In the genomic region with DNA sequence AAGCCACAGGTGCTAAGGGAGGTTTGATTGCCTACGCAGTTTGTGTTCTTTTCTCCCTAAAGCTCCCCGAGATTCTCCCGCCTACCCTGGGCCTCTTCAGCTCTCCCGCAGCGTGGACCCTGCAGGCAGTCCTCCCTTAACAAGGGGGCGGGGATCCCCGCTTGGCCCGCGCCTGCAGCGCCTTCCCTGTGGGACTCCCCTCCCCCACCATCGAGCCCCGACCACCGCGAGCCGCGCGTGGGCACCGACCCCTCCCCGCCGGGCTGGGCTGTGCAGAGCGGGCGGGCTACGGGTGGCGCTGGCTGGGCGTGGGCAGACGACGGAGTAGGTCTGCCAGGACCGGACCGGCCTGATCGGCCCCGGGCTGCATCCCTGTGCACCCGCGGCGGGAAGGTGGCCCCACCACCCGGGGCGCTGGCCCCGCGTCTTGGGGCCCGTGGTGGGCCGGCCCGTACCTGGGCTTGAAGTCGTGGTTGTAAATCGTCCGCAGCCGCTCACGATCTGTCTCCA, we compare ENCODE assay signal across 8 mouse cellular contexts. TPM values are rescaled to one million over a fixed set of nuclear protein-coding genes. Genes with fewer than 3 reads are reported as not detected.
DNase-seq lines count a peak whose midpoint lies in the region; ATAC-seq and TF ChIP-seq lines count a peak whose summit lies in the region.

No protein-coding gene starts in this region.

- peak overlapping the region; percentile 82 for H3K4me2 ChIP-seq in embryonic facial prominence, embryonic 13.5 days
- H3K4me2 ChIP-seq in kidney, embryonic 14.5 days (replicated peaks; ENCODE audit: low read depth, low read length): peak overlapping the region; percentile 53
- peak overlapping the region; percentile 71 for H3K4me2 ChIP-seq in liver, embryonic 14.5 days (ENCODE audit: low read depth)
- H3K4me2 ChIP-seq in stomach, embryonic 15.5 days: peak overlapping the region; percentile 55

- no peaks in the 10 kb centered on the region for H3K27me3 ChIP-seq in embryonic facial prominence, embryonic 13.5 days
- H3K27me3 ChIP-seq in heart, embryonic 10.5 days (ENCODE audit: insufficient read depth, poor library complexity, severe bottlenecking): no peaks in the 10 kb centered on the region
- H3K27me3 ChIP-seq in kidney, embryonic 14.5 days (ENCODE audit: control insufficient read depth, insufficient read depth, low read length): no peaks in the 10 kb centered on the region
- H3K27me3 ChIP-seq in liver, embryonic 14.5 days (ENCODE audit: control insufficient read depth, insufficient read depth, low read length): no peaks in the 10 kb centered on the region
- H3K27me3 ChIP-seq in stomach, embryonic 15.5 days (replicated peaks): no peaks in the 10 kb centered on the region

- peak overlapping the region; percentile 79 for H3K4me3 ChIP-seq in embryonic facial prominence, embryonic 13.5 days
- H3K4me3 ChIP-seq in heart, embryonic 10.5 days: peak overlapping the region; percentile 98
- H3K4me3 ChIP-seq in kidney, embryonic 14.5 days (ENCODE audit: low read length): peak overlapping the region; percentile 53
- H3K4me3 ChIP-seq in liver, embryonic 14.5 days (ENCODE audit: insufficient read depth in 1 of 2, low read depth in 2 of 2, low read length in 2 of 2): peak overlapping the region; percentile 88 to 92
- H3K4me3 ChIP-seq in stomach, embryonic 15.5 days (replicated peaks): peak overlapping the region; percentile 91

- WGBS in embryonic facial prominence, embryonic 13.5 days: 0% methylated on average over 38 of the region's 46 CpGs
- under 1% methylated on average over 46 of the region's 46 CpGs for WGBS in heart, embryonic 10.5 days
- under 1% methylated on average over 31 of the region's 46 CpGs for WGBS in kidney, embryonic 14.5 days
- WGBS in liver, embryonic 14.5 days (ENCODE audit: insufficient replicate concordance): under 1% methylated on average over 46 of the region's 46 CpGs
- under 1% methylated on average over 44 of the region's 46 CpGs for WGBS in stomach, embryonic 15.5 days

- ATAC-seq in embryonic facial prominence, embryonic 13.5 days (ENCODE audit: insufficient number of reproducible peaks, insufficient read depth, low FRiP score, low TSS enrichment, low read depth): peak; percentile 80
- ATAC-seq in kidney, embryonic 14.5 days (ENCODE audit: low FRiP score, low TSS enrichment): peak; percentile 65
- peak; percentile 56 for ATAC-seq in liver, embryonic 14.5 days (ENCODE audit: insufficient read depth)
- ATAC-seq in stomach, embryonic 15.5 days (ENCODE audit: insufficient read depth, low FRiP score, low read depth): peak; percentile 69

- no peak for TF ChIP-seq EP300 in liver, embryonic 14.5 days (IDR thresholded peaks at IDR 0.05; ENCODE audit: low read depth)

- H3K9ac ChIP-seq in embryonic facial prominence, embryonic 13.5 days: peak overlapping the region; percentile 95
- peak overlapping the region; percentile 85 for H3K9ac ChIP-seq in kidney, embryonic 14.5 days (ENCODE audit: low read depth, low read length)
- H3K9ac ChIP-seq in liver, embryonic 14.5 days (replicated peaks): peak overlapping the region; percentile 87
- H3K9ac ChIP-seq in stomach, embryonic 15.5 days: peak overlapping the region; percentile 78

- H3K9me3 ChIP-seq in embryonic facial prominence, embryonic 13.5 days: no peaks in the 10 kb centered on the region
- H3K9me3 ChIP-seq in heart, embryonic 10.5 days: no peaks in the 10 kb centered on the region
- no peaks in the 10 kb centered on the region for H3K9me3 ChIP-seq in kidney, embryonic 14.5 days (ENCODE audit: control insufficient read depth, low read length)
- no peaks in the 10 kb centered on the region for H3K9me3 ChIP-seq in liver, embryonic 14.5 days (ENCODE audit: control insufficient read depth, low read length)
- H3K9me3 ChIP-seq in stomach, embryonic 15.5 days: no peaks in the 10 kb centered on the region

- peaks cover 14% of the 10 kb centered on the region for H3K36me3 ChIP-seq in embryonic facial prominence, embryonic 13.5 days
- peaks cover 33% of the 10 kb centered on the region for H3K36me3 ChIP-seq in heart, embryonic 10.5 days
- peaks cover 10% of the 10 kb centered on the region for H3K36me3 ChIP-seq in kidney, embryonic 14.5 days (ENCODE audit: control insufficient read depth, insufficient read depth, low read length)
- peaks cover 4% of the 10 kb centered on the region for H3K36me3 ChIP-seq in liver, embryonic 14.5 days (replicated peaks; ENCODE audit: control insufficient read depth, insufficient read depth, low read depth)
- no peaks in the 10 kb centered on the region; the same call in 1 of the 2 replicates for H3K36me3 ChIP-seq in stomach, embryonic 15.5 days

- H3K27ac ChIP-seq in embryonic facial prominence, embryonic 13.5 days: peak overlapping the region; percentile 95
- peak overlapping the region; percentile 98 for H3K27ac ChIP-seq in heart, embryonic 10.5 days
- H3K27ac ChIP-seq in kidney, embryonic 14.5 days (ENCODE audit: low read depth, low read length): peak overlapping the region; percentile 97
- H3K27ac ChIP-seq in liver, embryonic 14.5 days: peak overlapping the region; percentile 55
- H3K27ac ChIP-seq in stomach, embryonic 15.5 days: peak overlapping the region; percentile 95

- no peak for TF ChIP-seq CTCF in liver, embryonic 14.5 days (IDR thresholded peaks at IDR 0.05; ENCODE audit: low read depth)

- H3K4me1 ChIP-seq in embryonic facial prominence, embryonic 13.5 days: peaks cover 27% of the 10 kb centered on the region
- H3K4me1 ChIP-seq in heart, embryonic 10.5 days: peaks cover 42% of the 10 kb centered on the region
- H3K4me1 ChIP-seq in kidney, embryonic 14.5 days (ENCODE audit: control insufficient read depth, insufficient read depth, low read length): peaks cover 13% of the 10 kb centered on the region
- H3K4me1 ChIP-seq in liver, embryonic 14.5 days (replicated peaks; ENCODE audit: control insufficient read depth in 2 of 2, insufficient read depth in 2 of 2, low read length in 1 of 2): peaks cover 9 to 13% of the 10 kb centered on the region in 2 experiments
- H3K4me1 ChIP-seq in stomach, embryonic 15.5 days: peaks cover 12% of the 10 kb centered on the region; the same call in 1 of the 2 replicates

- DNase-seq in urinary bladder, adult 18-20 months (ENCODE audit: low spot score in 2 of 2): peak; percentile 38 to 73
- DNase-seq in urinary bladder, postnatal 10 days (ENCODE audit: low spot score): no peak
- peak; percentile 87 for DNase-seq in heart, embryonic 10.5 days (ENCODE audit: low spot score)
- no peak for DNase-seq in liver, embryonic 14.5 days (ENCODE audit: low read depth in 3 of 3, low spot score in 3 of 3)
- peak; percentile 28 to 32 for DNase-seq in natural killer cell, adult 2 months (ENCODE audit: low spot score in 2 of 2)

RNA-seq across cellular contexts. Expression of a gene that starts 0.8 kb away (rescaled TPM):
- 56.3 and 59.7 TPM in 2 replicates for polyA plus RNA-seq in embryonic facial prominence, embryonic 13.5 days (2015; fragmentation: Nextera tagmentation; extraction: Ambion mirVana)
- polyA plus RNA-seq in heart, embryonic 10.5 days (2016; fragmentation: Nextera tagmentation; extraction: Ambion mirVana): 42.2 and 54.0 TPM in 2 replicates
- polyA plus RNA-seq in kidney, embryonic 14.5 days (2014; fragmentation: Nextera tagmentation; extraction: Ambion mirVana): 36.3 and 51.8 TPM in 2 replicates
- 8.1 and 8.3 TPM in 2 replicates for polyA plus RNA-seq in liver, embryonic 14.5 days (2012; rRNA removed)
- polyA plus RNA-seq in liver, embryonic 14.5 days (2014; fragmentation: Nextera tagmentation; extraction: Ambion mirVana): 16.3 and 19.8 TPM in 2 replicates
- polyA plus RNA-seq in stomach, embryonic 15.5 days (2015; fragmentation: Nextera tagmentation; extraction: Ambion mirVana): 86.1 and 95.2 TPM in 2 replicates

RNA-seq across cellular contexts. Expression of a gene that starts 29.4 kb away (rescaled TPM):
- 145 and 158 TPM in 2 replicates for polyA plus RNA-seq in embryonic facial prominence, embryonic 13.5 days (2015; fragmentation: Nextera tagmentation; extraction: Ambion mirVana)
- polyA plus RNA-seq in heart, embryonic 10.5 days (2016; fragmentation: Nextera tagmentation; extraction: Ambion mirVana): 243 and 267 TPM in 2 replicates
- 110 and 127 TPM in 2 replicates for polyA plus RNA-seq in kidney, embryonic 14.5 days (2014; fragmentation: Nextera tagmentation; extraction: Ambion mirVana)
- polyA plus RNA-seq in liver, embryonic 14.5 days (2012; rRNA removed): 14.5 and 14.8 TPM in 2 replicates
- 14.5 and 16.5 TPM in 2 replicates for polyA plus RNA-seq in liver, embryonic 14.5 days (2014; fragmentation: Nextera tagmentation; extraction: Ambion mirVana)
- polyA plus RNA-seq in stomach, embryonic 15.5 days (2015; fragmentation: Nextera tagmentation; extraction: Ambion mirVana): 156 and 157 TPM in 2 replicates

RNA-seq across cellular contexts. Expression of a gene that starts 35.9 kb away (rescaled TPM):
- polyA plus RNA-seq in embryonic facial prominence, embryonic 13.5 days (2015; fragmentation: Nextera tagmentation; extraction: Ambion mirVana): 0.15 and 0.25 TPM in 2 replicates
- 0.70 and 1.4 TPM in 2 replicates for polyA plus RNA-seq in heart, embryonic 10.5 days (2016; fragmentation: Nextera tagmentation; extraction: Ambion mirVana)
- polyA plus RNA-seq in kidney, embryonic 14.5 days (2014; fragmentation: Nextera tagmentation; extraction: Ambion mirVana): 0.09 and 0.24 TPM in 2 replicates
- 0.01 TPM in 1 of 2 replicates, not detected in the other for polyA plus RNA-seq in liver, embryonic 14.5 days (2012; rRNA removed)
- polyA plus RNA-seq in liver, embryonic 14.5 days (2014; fragmentation: Nextera tagmentation; extraction: Ambion mirVana): not detected in 2 replicates
- 0.10 and 0.21 TPM in 2 replicates for polyA plus RNA-seq in stomach, embryonic 15.5 days (2015; fragmentation: Nextera tagmentation; extraction: Ambion mirVana)

RNA-seq across cellular contexts. Expression of a gene that starts 36.7 kb away (rescaled TPM):
- polyA plus RNA-seq in embryonic facial prominence, embryonic 13.5 days (2015; fragmentation: Nextera tagmentation; extraction: Ambion mirVana): 3.4 and 3.5 TPM in 2 replicates
- 19.9 and 44.8 TPM in 2 replicates for polyA plus RNA-seq in heart, embryonic 10.5 days (2016; fragmentation: Nextera tagmentation; extraction: Ambion mirVana)
- 3.5 and 5.3 TPM in 2 replicates for polyA plus RNA-seq in kidney, embryonic 14.5 days (2014; fragmentation: Nextera tagmentation; extraction: Ambion mirVana)
- polyA plus RNA-seq in liver, embryonic 14.5 days (2012; rRNA removed): 0.17 and 0.28 TPM in 2 replicates
- polyA plus RNA-seq in liver, embryonic 14.5 days (2014; fragmentation: Nextera tagmentation; extraction: Ambion mirVana): not detected in 2 replicates
- polyA plus RNA-seq in stomach, embryonic 15.5 days (2015; fragmentation: Nextera tagmentation; extraction: Ambion mirVana): 3.1 and 4.1 TPM in 2 replicates

RNA-seq across cellular contexts. Expression of a gene that starts 46.3 kb away (rescaled TPM):
- polyA plus RNA-seq in embryonic facial prominence, embryonic 13.5 days (2015; fragmentation: Nextera tagmentation; extraction: Ambion mirVana): 35.7 and 40.9 TPM in 2 replicates
- 27.0 and 32.2 TPM in 2 replicates for polyA plus RNA-seq in heart, embryonic 10.5 days (2016; fragmentation: Nextera tagmentation; extraction: Ambion mirVana)
- polyA plus RNA-seq in kidney, embryonic 14.5 days (2014; fragmentation: Nextera tagmentation; extraction: Ambion mirVana): 35.7 and 41.1 TPM in 2 replicates
- 3.0 and 3.9 TPM in 2 replicates for polyA plus RNA-seq in liver, embryonic 14.5 days (2012; rRNA removed)
- polyA plus RNA-seq in liver, embryonic 14.5 days (2014; fragmentation: Nextera tagmentation; extraction: Ambion mirVana): 8.9 and 11.1 TPM in 2 replicates
- polyA plus RNA-seq in stomach, embryonic 15.5 days (2015; fragmentation: Nextera tagmentation; extraction: Ambion mirVana): 34.4 and 37.5 TPM in 2 replicates

Comparison
In these comparisons a context has a peak if more than half of its experiments do, and no peak if none do; other contexts are left out.
1. DNase-seq: peak in urinary bladder, adult 18-20 months (2 of 2), heart, embryonic 10.5 days (single experiment) and natural killer cell, adult 2 months (2 of 2); none in urinary bladder, postnatal 10 days (single experiment) and liver, embryonic 14.5 days (0 of 3).
2. Peak in every context shown above with its lines, with median percentiles within 50 percentile points of each other: ATAC-seq, H3K27ac ChIP-seq, H3K4me2 ChIP-seq, H3K4me3 ChIP-seq and H3K9ac ChIP-seq.